Mouse (Mus musculus): ENCODE data around the gene Fscb.

Gene Fscb

DNA sequence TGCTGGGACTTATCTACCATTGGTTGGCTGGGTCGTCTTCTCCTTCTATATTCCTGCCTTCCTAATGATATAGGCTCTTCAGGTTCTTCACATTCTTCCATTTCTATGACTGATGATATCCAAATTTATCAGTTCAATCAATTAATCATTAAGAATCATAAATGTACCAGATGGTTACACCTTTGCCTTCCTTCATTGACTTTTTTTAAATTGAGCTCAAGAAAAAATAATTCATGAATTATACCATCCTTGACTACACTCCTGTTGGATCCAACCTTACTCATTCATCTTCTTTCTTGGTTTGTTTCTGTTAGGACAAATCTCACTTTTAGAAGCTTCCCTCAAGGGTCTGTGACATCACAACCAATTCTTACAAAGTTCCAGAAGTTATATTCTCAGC is at the start of gene Fscb:
Gene Fscb (minus strand): TSS at position 101 of the 400 bp plus-strand sequence.
- DNase-seq (ENCODE audit: low spot score), result no peak

- no peak for DNase-seq (ENCODE audit: low spot score)
Measured at GRCm38 (mm10) chr12:64516775-64517174, 42.3 kb upstream of the Fscb start.

DNA sequence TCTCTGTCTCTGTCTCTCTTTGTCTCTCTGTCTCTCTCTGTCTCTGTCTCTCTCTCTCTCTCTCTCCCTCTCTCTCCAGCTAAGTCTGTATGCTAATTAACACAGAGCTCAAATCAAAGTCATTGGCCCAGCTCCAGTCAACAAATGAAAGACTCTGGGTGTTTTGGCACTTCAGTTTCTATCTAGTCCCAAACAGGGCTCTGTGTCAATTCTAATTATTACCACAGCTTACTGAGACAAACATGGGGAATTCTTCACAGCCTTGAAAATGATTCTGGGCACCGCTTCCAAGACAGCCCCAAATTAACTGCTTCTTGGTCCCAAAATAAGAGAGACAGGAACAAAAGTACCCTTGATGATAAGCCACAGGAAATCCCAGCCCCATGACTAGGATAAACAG is 38.9 kb upstream of the Fscb start:
- no peak for DNase-seq (ENCODE audit: low spot score)

GRCm38 (mm10) chr12:64497706-64498105 is 23.2 kb upstream of the Fscb start:
- no peak for DNase-seq (ENCODE audit: low spot score)

GRCm38 (mm10) chr12:64473615-64474014 is 875 bp downstream of the Fscb start:
- no peak for DNase-seq (ENCODE audit: low spot score)

DNA sequence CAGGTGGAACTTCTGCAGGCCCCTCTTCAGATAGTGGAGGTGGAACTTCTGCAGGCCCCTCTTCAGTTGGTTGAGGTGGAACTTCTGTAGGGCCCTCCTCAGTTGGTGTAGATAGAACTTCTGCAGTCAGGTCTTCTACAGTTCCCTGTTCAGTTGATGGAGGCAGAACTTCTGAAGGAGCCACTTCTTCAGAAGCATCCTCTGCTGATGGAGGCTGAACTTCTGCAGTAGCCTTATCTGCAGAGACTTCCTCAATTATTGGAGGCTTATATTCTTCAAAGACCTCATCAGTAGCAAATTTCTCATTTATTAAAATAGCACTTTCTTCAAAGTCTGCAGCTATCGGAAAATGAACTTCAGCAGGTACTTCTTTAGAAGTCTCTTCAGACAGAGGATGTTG is 1.4 kb downstream of the Fscb start:
- DNase-seq (ENCODE audit: low spot score), result no peak

GRCm38 (mm10) chr12:64455228-64455627 is 19.3 kb downstream of the Fscb start:
- DNase-seq (ENCODE audit: low spot score), result no peak

DNA sequence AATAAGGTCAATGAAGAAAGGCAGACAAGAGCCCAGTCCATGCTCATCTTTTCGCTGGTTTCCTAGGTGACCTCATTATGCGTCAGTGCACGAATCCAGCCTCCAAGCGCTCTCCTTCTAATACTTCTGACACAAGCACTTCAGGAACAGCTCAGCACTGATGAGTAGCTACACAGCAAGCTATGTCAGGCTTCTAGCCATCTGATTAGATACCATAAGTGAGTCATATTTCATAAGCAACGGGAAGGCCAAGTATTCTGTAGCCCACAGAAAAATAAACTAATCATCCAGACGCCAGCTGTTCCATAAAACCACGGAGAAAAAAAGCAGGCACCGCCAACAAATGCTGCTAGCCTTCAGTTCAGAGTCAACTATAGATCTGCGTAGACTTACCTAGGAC is 24.6 kb downstream of the Fscb start:
- no peak for DNase-seq (ENCODE audit: low spot score)

- DNase-seq (ENCODE audit: low spot score), result no peak
Measured at GRCm38 (mm10) chr12:64436675-64437074, 37.8 kb downstream of the Fscb start.
